Mouse (Mus musculus) neutrophil, adult 5-6 weeks (primary cell): ENCODE data around the gene Etd. TPM values are rescaled to one million over a fixed set of nuclear protein-coding genes. Genes with fewer than 3 reads are reported as not detected.
"Not testable (repeated sequence)": the region's sequence is repeated elsewhere in the genome, so short reads cannot be mapped to it uniquely, and the experiment has no call there.

Experiments used
- ATAC-seq: fragments of 151-379, 151-347 bp; 2 replicates; pipeline ENCODE4 v1.8.0; 2017; ENCODE audit warnings: mild to moderate bottlenecking, moderate TSS enrichment; ENCODE audit not compliant: insufficient number of reproducible peaks, poor library complexity, low FRiP score, severe bottlenecking; ENCODE audit errors: extremely low read depth
- total RNA-seq: library from RNA; stranded (forward); fragments of 200-1000 nt; gene quantifications from 2 replicates; pipeline ENCODE4 v1.2.3, GENCODE M21; 2017

Etd gene
- total RNA-seq: not detected in 2 replicates

DNA sequence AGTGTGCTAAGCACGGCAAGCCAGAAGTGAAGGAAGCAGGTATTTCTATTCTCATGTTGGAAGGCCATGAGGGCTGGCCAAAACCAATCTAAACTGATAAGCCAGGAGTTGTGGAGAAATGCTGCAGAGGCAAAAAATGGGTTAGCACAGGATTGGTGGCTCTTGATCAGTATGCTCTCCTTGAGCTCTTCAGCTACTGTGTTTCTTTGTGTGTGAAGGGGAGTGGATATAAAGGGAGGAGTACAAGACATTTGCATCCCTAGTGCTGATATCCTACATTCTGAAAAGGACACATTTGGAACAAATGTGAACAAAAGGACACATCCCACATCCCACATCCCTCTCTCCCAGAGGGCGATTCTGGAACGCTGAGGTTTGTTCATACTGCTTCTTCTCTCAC lies at the start of gene Etd:
Gene Etd (plus strand): TSS at position 301 of the 400 bp plus-strand sequence.
- no peak for ATAC-seq

DNA sequence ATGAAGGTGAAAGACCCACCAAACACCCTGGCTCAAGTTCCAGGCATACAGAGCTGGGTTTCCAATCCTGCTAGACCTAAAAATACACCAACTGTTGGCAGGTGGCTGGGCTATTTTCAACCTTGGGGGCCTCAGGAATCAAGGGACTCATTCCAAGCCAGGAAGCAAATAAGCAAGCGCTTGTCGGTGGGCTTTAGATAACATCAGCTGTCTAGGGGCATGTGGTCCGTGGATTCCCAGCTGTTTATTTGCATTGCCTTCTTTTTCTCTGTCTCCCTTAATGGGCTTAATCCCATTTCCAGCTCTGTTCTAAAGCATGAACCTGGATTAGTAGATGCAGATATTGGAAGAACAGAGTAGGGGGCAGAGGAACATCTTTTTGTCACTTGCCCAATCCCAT lies 48.4 kb upstream of the Etd start:
- no peak for ATAC-seq

DNA sequence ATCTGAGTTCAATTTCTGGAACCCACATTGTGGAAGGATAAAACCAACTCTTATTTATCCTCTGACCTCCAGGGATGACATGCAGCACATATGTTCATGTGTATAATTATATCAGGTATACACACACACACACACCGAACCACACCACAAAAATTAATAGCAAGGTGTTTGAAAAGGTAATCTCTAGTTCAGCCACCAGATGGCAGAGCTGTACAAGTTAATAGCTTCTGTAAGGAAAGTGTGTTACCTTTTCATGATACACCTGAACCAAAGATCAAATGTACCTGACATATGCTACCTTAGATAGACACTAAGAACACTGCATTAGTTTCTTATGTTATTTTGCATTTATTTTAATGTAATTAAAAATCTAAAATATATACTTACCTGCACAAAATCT lies 1.8 kb upstream of the Etd start:
- no peak for ATAC-seq

DNA sequence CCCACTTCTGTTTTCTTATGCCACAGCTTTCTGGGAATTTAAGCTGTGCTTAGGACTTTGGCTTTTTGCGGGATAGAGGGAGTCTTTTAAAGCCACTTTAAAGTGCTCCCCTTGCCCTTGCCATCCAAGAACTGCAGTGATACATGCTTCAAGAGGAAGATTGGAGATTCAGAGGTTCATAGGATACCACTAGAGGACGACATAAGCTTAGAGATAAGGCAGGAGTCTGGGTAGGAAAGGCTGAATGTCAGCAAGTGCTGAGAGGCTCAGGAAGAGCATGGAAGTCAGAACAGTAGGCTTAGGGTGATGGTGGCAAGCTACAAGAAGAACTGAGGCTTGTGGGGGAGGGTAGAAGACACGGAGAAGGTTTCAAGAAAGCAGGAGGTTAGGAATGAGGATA lies 24.9 kb downstream of the Etd start:
- ATAC-seq: no peak

DNA sequence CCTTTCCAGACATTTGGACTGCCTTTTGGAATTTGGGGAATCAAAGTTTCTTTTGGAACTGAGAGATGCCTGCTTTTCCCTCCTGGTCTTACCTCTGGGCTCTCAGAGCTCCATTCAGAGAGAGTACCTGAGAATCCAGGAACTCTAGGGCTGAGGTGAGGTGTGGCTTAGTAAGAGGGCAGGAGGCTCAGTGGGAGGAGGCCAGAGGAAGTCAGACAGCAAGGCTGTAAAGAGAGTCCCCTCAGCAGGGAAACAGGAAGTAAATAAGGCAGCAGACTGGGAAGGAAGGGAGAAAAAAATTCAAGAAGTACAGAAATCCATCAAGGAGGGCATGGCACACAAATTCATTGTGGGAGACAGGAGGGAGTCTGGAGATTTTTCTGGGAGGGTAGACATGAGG lies 29.5 kb downstream of the Etd start:
- ATAC-seq: not testable (repeated sequence)

Other genes with a start within 250 kb of the Etd start
- gene Plac1, start 194.8 kb upstream of the Etd start, total RNA-seq: not detected in 2 replicates
- 4.8 and 5.0 TPM in 2 replicates for gene Fam122b, start 165.1 kb upstream of the Etd start, total RNA-seq
- not detected in 2 replicates for gene Fam122c, start 161.5 kb upstream of the Etd start, total RNA-seq
- gene Mospd1, start 64.4 kb upstream of the Etd start, total RNA-seq: 21.1 and 22.2 TPM in 2 replicates
- gene Rtl8c, start 173.1 kb downstream of the Etd start, total RNA-seq: 1.5 and 4.2 TPM in 2 replicates
- not detected in 2 replicates for gene Gm14597, start 174.1 kb downstream of the Etd start, total RNA-seq
- 1.5 TPM in 1 of 2 replicates, not detected in the other for gene Rtl8a, start 208.8 kb downstream of the Etd start, total RNA-seq
- gene Rtl8b, start 235.5 kb downstream of the Etd start, total RNA-seq: 1.6 and 3.4 TPM in 2 replicates